Mouse (Mus musculus) gastrocnemius, adult 8-10 months (tissue): ENCODE measurements around the gene Fam131c. TPM values are rescaled to one million over a fixed set of nuclear protein-coding genes. Genes with fewer than 3 reads are reported as not detected.

Source experiments
- DNase-seq, 2 experiments: peaks; one replicate each; pipeline ENCODE4 v3.0.0; 2022; ENCODE audit warnings: low spot score in 2 of 2
- total RNA-seq, 4 experiments: library from RNA; stranded (reverse); gene quantifications; 2 replicates each; pipeline ENCODE4 v1.2.4; 2022

Gene Fam131c
- total RNA-seq, 4 experiments from 2014 or later, result 0.17 to 0.27 TPM; not detected in 2

- DNase-seq, result peak in 1 of 2 experiments; percentile 54
Measured at GRCm38 (mm10) chr4:141406516-141407299, 38.7 kb downstream of the Fam131c start.

DNA sequence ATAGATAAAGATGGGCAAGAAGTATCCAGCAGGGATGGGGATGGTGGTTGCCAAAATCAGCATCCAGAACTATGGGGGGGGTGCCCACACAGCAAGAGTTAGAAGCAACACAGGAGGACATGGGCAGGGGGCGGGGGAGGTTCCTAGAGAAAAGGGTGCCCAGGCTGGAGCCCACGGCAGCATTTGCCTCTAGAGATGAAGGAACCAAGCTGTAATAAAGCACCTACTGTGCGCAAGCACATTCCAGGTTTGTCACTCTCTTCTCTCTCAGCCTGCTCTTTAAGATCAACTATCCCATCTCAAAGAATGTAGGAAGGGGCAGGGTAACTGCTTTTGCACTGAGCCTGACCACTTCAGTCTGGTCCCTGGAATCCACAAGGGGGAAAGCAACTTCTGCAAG is 40.6 kb downstream of the Fam131c start:
- DNase-seq, result no peak

- DNase-seq, result no peak
Measured at GRCm38 (mm10) chr4:141411430-141411992, 43.5 kb downstream of the Fam131c start.

DNA sequence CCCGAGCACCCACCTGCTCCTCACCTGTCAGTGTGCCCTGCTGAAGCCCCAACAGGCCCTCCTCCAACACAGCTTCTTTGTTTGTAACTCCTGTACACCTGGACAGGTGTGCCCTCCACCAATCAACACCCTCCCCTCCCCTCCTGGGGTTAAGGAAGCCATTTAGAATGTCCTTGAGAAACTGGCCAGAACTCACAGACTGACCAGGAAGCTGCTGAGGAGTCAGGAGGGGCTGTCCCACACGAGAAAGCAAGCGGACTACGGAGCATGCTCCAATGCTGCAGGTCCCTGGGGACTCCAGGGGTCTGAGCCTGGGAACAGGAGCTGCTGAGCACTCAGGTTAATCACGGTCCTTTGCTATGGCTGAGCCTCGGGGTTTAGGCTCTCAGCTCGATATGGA is 47.9 kb downstream of the Fam131c start, which contains the start of gene Clcnkb:
Gene Clcnkb, minus strand, starts transcription at position 91 of the 400 bp plus-strand sequence.
- DNase-seq, result no peak

DNA sequence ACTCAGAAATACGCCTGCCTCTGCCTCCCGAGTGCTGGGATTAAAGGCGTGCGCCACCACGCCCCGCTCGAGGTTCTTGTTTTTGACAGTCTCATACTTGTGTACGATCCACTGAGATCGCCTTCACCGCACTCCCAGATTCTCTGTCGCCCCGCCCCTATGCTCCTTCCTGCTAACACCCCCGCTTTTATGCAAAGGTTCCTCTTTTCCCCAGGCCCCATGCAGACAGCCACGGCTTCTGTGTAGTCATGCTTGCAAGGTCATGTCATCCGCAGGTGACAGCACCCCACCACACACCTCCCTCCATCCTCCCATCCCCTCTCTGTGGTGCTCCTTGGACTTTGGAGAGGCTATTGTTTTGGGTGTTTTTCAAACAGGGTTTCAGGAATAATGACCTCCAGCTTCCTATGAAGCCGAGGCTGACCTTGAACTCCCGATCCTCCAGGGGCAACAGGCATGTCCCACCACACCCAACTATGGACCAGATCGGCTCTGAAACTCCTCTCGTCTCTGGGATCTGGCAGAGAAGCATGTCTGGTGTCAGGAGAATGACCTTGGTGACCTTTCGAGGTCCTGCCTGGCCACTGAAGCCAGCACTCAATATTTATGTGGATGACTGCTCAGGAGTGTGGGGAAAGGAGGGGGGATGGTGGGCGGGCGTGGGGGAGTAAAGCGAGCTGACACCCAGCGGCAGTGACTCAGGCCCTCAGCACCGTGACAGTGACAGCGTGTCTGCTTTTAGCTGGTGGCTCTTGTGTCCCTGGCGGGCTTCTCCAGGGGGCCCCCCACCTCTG is 51.6 kb downstream of the Fam131c start:
- no peak for DNase-seq

- no peak for DNase-seq
Measured at GRCm38 (mm10) chr4:141420192-141420829, 52.3 kb downstream of the Fam131c start, which contains the start of gene Hspb7. Gene Hspb7 (plus strand): TSS chr4:141420779.

DNA sequence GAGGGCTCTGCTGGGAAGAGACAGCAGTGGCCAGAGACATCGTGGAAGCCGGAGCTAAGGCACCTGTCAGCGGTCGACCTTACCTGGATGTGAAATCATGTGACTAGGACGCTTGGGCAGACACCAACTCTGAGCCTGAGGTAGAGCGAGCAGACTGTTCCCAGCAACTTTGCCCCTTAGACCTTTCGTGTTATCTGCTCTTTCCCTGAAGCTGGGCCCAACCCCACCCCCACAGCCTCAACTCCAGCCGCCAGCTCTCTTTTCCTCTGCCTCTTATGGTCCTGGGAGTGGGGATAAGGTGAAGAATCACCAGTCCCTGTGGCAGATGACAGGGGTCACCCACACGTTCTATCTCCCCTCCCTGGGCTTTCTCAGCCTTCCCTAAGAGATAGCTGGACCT is 52.9 kb downstream of the Fam131c start:
- DNase-seq, result no peak

GRCm38 (mm10) chr4:141421423-141421822 is 53.4 kb downstream of the Fam131c start:
- DNase-seq, result peak; percentile 64 to 78

DNA sequence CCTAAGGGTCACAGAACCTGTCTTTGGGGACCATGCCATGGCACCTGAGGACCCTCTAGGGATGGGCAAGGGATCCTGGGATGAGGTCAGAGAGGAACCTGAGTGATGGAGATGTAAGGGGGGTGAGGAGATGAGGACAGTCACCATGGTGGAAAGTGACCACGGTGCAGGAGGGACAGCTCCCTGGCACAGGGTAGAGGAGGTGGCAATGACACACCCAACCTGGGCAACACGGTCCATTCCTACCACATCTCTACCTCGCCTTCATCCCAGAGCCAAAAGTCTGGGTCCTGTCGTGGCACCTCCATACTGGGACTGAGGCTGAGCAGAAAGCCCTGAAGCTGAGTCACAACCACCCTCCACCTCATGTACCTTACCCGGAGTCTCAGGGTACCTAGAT is 54.8 kb downstream of the Fam131c start:
- no peak for DNase-seq

DNA sequence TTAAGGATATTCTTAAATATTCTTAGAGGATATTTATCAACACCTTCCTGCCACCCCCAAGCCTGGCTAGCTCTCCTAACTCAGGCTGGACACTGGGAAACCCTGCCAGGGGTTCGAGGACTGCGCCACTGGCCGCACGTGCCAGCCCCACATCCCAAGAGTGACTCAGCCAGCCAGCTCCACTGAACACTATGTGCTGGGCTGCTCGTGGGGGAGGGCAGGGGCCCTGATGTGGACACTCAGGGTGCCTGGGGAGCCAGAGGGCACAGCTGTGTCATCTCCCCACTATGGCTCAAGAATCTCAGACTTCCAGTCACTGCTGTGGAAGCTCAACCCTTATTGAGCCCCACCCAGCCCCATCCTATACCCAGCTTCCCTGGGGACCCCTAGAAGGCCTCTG is 55.3 kb downstream of the Fam131c start:
- no peak for DNase-seq

GRCm38 (mm10) chr4:141423691-141424431 is 55.8 kb downstream of the Fam131c start:
- DNase-seq, result no peak

DNA sequence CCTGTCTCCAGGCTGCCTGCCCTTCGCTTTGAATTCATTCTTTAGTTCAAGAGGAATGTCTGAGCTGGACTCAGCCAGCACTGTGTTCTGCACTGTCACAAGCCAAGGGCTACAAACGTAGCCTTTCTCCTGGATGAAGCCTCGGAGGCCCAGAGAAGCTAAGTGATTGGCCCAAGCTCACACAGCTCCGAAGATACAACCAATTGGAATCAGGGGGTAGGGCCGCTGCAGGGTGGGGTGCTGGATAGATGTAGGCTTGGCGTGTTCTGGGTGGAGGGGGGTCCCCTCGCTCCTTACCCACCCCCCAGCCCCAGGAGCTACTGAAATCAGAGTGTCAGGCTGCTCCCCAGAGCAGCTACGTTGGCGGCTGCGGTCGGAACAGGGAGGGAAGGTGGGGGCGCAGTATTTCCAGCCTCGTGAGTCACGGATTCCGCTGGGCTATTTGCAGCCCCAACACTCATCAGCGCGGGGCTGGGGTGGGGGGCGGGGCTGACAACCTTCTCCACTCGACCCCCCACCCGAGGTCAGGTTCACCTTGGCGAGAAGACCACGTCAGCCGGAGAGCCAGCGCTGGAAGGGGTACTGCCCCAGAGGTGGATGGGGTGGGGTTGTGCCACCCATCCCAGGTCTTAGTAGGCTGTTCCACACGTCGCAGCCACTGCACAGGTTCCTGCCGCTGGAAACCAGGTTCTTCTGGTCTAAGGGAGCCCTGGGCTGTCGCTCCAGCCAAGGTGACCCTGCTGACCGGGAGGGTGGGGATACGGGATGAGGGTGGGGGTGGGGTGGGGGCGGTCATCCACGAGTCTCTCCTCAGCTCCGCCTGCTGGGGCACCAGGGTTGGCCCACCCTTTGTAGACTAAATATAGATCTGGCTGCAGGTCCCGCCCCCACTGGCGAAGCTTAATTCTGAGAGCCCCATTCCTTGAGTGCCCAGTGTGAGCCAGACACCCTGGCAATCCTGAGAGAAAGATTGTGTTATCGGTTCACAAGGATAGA is 57.8 kb downstream of the Fam131c start:
- peak; percentile 49 to 69 for DNase-seq

DNA sequence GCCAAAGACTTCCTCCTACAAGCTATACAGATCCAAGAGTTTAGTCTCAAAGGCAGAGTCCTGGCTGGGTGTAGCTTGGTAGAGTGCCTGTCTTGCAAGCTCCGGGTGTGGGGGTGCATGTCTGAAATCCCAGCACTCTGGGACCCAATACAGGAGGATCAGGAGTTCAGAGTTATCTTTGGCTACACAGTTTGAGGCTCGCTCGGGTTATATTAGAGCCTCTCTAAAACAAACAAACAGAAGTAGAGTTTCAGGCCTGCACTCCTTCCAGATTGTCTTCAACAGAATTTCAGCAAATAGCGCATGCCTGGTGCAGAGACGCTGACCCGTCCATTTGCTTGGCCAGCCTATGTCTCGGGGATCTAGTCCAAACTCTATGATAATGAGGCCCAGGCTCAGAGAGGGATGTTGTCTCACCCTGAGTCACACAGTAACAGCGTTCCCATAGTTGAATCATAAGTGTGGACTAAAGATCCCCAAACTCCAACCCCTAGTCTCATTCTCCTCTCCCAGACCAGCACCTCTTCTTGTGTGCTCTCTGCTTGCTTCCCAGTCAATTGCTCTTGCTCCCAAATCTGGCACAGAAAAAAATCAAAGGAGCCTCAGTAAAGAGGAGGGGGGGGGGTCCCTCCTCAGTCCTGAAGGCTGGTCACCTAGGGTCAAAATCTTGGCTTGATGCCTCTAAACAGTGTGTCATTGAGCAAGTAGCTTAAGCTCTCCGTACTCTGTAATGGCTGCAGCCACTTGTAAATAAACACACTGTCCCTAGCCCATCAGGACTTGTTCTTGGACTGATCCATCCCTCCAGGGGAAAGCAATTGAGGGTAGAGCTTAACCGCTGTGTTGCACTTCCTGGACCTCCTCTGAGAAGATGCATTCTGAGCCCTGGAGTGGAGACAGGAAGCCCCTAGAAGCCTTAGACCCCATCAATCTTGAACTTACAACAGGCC is 59.1 kb downstream of the Fam131c start:
- DNase-seq, result no peak

GRCm38 (mm10) chr4:141427921-141428320 is 59.9 kb downstream of the Fam131c start:
- no peak for DNase-seq

GRCm38 (mm10) chr4:141429381-141429780 is 61.4 kb downstream of the Fam131c start:
- DNase-seq, result no peak

DNA sequence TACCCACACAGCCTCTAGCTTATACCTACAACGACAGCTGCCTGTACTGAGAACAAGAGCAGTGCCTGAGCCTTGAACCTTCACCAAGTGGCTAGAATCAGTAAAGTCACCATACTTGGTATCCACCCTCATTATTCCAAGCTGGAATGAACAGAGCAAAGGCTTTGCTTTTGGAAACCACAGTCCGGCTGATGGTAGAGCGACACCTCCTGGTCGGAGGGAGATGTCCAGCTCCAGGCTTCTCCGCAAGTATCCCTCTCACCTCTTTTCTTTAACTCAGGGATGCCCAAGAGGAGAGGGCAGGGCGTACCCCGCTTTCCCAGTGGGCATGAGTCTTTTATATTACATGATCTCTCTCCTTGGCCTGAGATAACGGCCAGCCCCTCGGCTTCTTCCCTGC is 61.8 kb downstream of the Fam131c start:
- no peak for DNase-seq

- peak; percentile 62 to 63 for DNase-seq
Measured at GRCm38 (mm10) chr4:141430997-141431396, 63.0 kb downstream of the Fam131c start.

DNA sequence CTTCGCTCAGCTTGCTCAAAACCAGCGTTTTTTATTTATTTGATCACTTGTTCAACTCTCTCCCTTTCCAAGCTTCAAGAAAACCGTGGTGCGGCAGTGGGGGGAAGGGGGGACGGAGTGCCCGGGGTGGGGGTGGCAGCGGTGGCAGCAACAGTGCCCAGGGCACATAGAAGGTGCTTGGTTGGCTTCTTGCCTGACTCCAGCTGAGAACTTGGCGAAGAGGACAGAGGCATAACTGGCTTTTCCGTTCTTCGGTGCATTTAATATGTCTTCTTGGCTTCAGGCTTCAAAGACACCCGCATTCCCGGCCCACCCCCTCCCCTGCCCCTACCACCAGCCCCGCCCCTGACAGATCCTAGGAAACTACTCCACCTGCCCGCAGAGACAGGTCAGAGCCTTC is 64.6 kb downstream of the Fam131c start:
- no peak for DNase-seq
